Mouse (Mus musculus) spleen, adult 2 months (tissue): ENCODE data around the gene Naa15.

Source experiments
- CTCF ChIP-seq: fragments of 200-500 bp; IDR thresholded peaks from 2 replicates; pipeline ENCODE4 v1.5.1; 2011; ENCODE audit warnings: mild to moderate bottlenecking, inconsistent platforms; ENCODE audit not compliant: insufficient read depth, insufficient read length, insufficient replicate concordance; ENCODE audit errors: extremely low read depth
- POLR2A ChIP-seq: fragments of 200-500 bp; IDR thresholded peaks from 2 replicates; pipeline ENCODE4 v1.6.1; 2011; ENCODE audit warnings: low read depth, low read length, inconsistent platforms

DNA sequence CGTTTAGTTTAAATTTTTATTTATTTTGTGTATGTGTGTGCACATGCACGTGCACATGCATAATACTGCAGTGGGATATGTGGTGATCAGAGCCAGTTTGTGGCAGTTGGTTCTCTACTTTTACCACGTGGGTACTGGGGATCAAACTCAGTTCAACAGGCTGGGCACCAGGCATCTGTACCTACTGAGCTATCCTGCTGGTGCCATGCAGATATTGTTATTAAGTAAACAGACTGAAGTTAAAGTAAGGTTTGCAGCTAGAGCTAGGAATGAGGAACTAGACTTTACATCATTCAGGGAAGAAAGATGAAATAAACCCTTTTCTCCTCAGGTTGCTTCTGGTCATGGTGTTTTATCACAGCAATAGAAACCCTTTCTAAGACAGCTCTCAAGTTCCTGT lies 7.0 kb downstream of the Naa15 start:
- no peak for TF ChIP-seq POLR2A
- TF ChIP-seq CTCF = no peak
